Mouse (Mus musculus) forebrain, embryonic 16.5 days (tissue): ENCODE measurements around the gene Atp5g3. TPM values are rescaled to one million over a fixed set of nuclear protein-coding genes. Genes with fewer than 3 reads are reported as not detected.

Source experiments
- ATAC-seq: fragments of 200-750 bp; cut with Nextera tagmentation; 2 replicates; pipeline ENCODE4 v1.8.0; 2017; ENCODE audit warnings: mild to moderate bottlenecking, moderate library complexity
- H3K27ac ChIP-seq: fragments of 300-500 bp; sonication (generic); 2 replicates; pipeline ENCODE4 v1.5.1; 2014; ENCODE audit warnings: low read length, control low read depth
- H3K27me3 ChIP-seq: fragments of 300-500 bp; sonication (generic); replicated peaks from 2 replicates; pipeline ENCODE4 v1.6.1; 2014; ENCODE audit warnings: low read length; ENCODE audit not compliant: control insufficient read depth, insufficient read depth
- H3K36me3 ChIP-seq: fragments of 300-500 bp; sonication (generic); 2 replicates; pipeline ENCODE4 v1.6.1; 2014; ENCODE audit not compliant: control insufficient read depth, insufficient read depth
- H3K4me1 ChIP-seq: fragments of 300-500 bp; sonication (generic); replicated peaks from 2 replicates; pipeline ENCODE4 v1.6.1; 2014; ENCODE audit warnings: low read length; ENCODE audit not compliant: control insufficient read depth, insufficient read depth
- H3K4me2 ChIP-seq: fragments of 300-500 bp; sonication (generic); 2 replicates; pipeline ENCODE4 v1.6.1; 2014; ENCODE audit warnings: mild to moderate bottlenecking, low read length, control low read depth
- H3K4me3 ChIP-seq: fragments of 300-500 bp; sonication (generic); replicated peaks from 2 replicates; pipeline ENCODE4 v1.5.1; 2014; ENCODE audit warnings: mild to moderate bottlenecking, low read length, control low read depth
- H3K9ac ChIP-seq: fragments of 300-500 bp; sonication (generic); replicated peaks from 2 replicates; pipeline ENCODE4 v1.6.1; 2014; ENCODE audit warnings: low read depth, low read length, control low read depth
- H3K9me3 ChIP-seq: fragments of 300-500 bp; sonication (generic); 2 replicates; pipeline ENCODE4 v1.6.1; 2016; ENCODE audit warnings: low read length; ENCODE audit not compliant: control insufficient read depth
- WGBS: fragments of 180-500 bp; shearing (Covaris S2); extraction: QIAGEN DNeasy Blood & Tissue Kit; methylation state at CpG from one replicate; pipeline ENCODE4 v1.1.7; 2014; 5-methylcytosine and 5-hydroxymethylcytosine counted together
- polyA plus RNA-seq: library from polyadenylated mRNA; unstranded; fragments of >200 nt; fragmentation: Nextera tagmentation; extraction: Ambion mirVana; gene quantifications from 2 replicates; pipeline ENCODE4 v1.2.1, GENCODE M21; 2015

Atp5g3 gene
- polyA plus RNA-seq = 848 and 855 TPM in 2 replicates

GRCm38 (mm10) chr2:73911175-73911700, at the start of gene Atp5g3:
Gene Atp5g3 (minus strand): TSS chr2:73911326.
- peak within 1 kb of the TSS; percentile 66 for H3K4me2 ChIP-seq
- no peaks in the 10 kb centered on the region for H3K27me3 ChIP-seq
- ATAC-seq = peak; percentile 96
- peak within 1 kb of the TSS; percentile 97 for H3K9ac ChIP-seq
- H3K4me1 ChIP-seq = peaks cover 11% of the 10 kb centered on the region
- under 1% methylated on average over 38 of the region's 38 CpGs for WGBS
- H3K36me3 ChIP-seq = peaks cover 28% of the 10 kb centered on the region
- H3K4me3 ChIP-seq = peak within 1 kb of the TSS; percentile 92
- no peaks in the 10 kb centered on the region for H3K9me3 ChIP-seq
- peak within 1 kb of the TSS; percentile 74 for H3K27ac ChIP-seq

GRCm38 (mm10) chr2:73958342-73958741, 47.2 kb upstream of the Atp5g3 start:
- H3K27ac ChIP-seq = no peak overlapping the region
- H3K36me3 ChIP-seq = no peaks in the 10 kb centered on the region
- 0 out of 2 replicates have a peak, but pooled peaks cover 3% of the 10 kb centered on the region for H3K4me1 ChIP-seq
- no peak overlapping the region for H3K9ac ChIP-seq
- H3K4me3 ChIP-seq = no peak overlapping the region
- no peaks in the 10 kb centered on the region for H3K9me3 ChIP-seq
- ATAC-seq = no peak
- 38% methylated on average over 6 of the region's 6 CpGs for WGBS
- no peaks in the 10 kb centered on the region for H3K27me3 ChIP-seq
- no peak overlapping the region for H3K4me2 ChIP-seq

- Histone ChIP-seq H3K9me3 (no peaks in the 10 kb centered on the region), H3K4me2 (no peak overlapping the region), H3K36me3 (no peaks in the 10 kb centered on the region), H3K27me3 (no peaks in the 10 kb centered on the region), H3K9ac (no peak overlapping the region), H3K4me1 (0 out of 2 replicates have a peak, but pooled peaks cover 3% of the 10 kb centered on the region), H3K4me3 (no peak overlapping the region), H3K27ac (no peak overlapping the region)
- no peak for ATAC-seq
- WGBS = 84% methylated on average over 1 of the region's 1 CpGs
Observed at GRCm38 (mm10) chr2:73953612-73954011, 42.5 kb upstream of the Atp5g3 start.

- no peaks in the 10 kb centered on the region for H3K36me3 ChIP-seq
- no peaks in the 10 kb centered on the region for H3K9me3 ChIP-seq
- 38% methylated on average over 8 of the region's 8 CpGs for WGBS
- no peak overlapping the region for H3K9ac ChIP-seq
- no peak overlapping the region for H3K4me3 ChIP-seq
- no peak for ATAC-seq
- no peak overlapping the region for H3K4me2 ChIP-seq
- H3K27me3 ChIP-seq = no peaks in the 10 kb centered on the region
- H3K4me1 ChIP-seq = no peaks in the 10 kb centered on the region
- H3K27ac ChIP-seq = no peak overlapping the region
Observed at GRCm38 (mm10) chr2:73952597-73953219, 41.6 kb upstream of the Atp5g3 start.

GRCm38 (mm10) chr2:73947360-73947759, 36.2 kb upstream of the Atp5g3 start:
- Histone ChIP-seq H3K9ac (no peak overlapping the region), H3K27ac (no peak overlapping the region), H3K9me3 (no peaks in the 10 kb centered on the region), H3K4me3 (no peak overlapping the region), H3K4me2 (no peak overlapping the region), H3K4me1 (no peaks in the 10 kb centered on the region), H3K36me3 (no peaks in the 10 kb centered on the region), H3K27me3 (no peaks in the 10 kb centered on the region)
- no peak for ATAC-seq
- WGBS = 95% methylated on average over 2 of the region's 2 CpGs

GRCm38 (mm10) chr2:73943735-73944134, 32.6 kb upstream of the Atp5g3 start:
- Histone ChIP-seq H3K27ac (no peak overlapping the region), H3K27me3 (no peaks in the 10 kb centered on the region), H3K4me3 (no peak overlapping the region), H3K9ac (no peak overlapping the region), H3K36me3 (no peaks in the 10 kb centered on the region), H3K4me2 (no peak overlapping the region), H3K9me3 (no peaks in the 10 kb centered on the region), H3K4me1 (0 out of 2 replicates have a peak, but pooled peaks cover 3% of the 10 kb centered on the region)
- WGBS = 94% methylated on average over 8 of the region's 8 CpGs
- no peak for ATAC-seq

- H3K27ac ChIP-seq = no peak overlapping the region
- no peak overlapping the region for H3K4me2 ChIP-seq
- no peaks in the 10 kb centered on the region for H3K27me3 ChIP-seq
- WGBS = 74% methylated on average over 3 of the region's 3 CpGs
- no peaks in the 10 kb centered on the region for H3K9me3 ChIP-seq
- H3K4me3 ChIP-seq = no peak overlapping the region
- H3K4me1 ChIP-seq = 0 out of 2 replicates have a peak, but pooled peaks cover 3% of the 10 kb centered on the region
- no peak for ATAC-seq
- H3K9ac ChIP-seq = no peak overlapping the region
- no peaks in the 10 kb centered on the region for H3K36me3 ChIP-seq
Observed at GRCm38 (mm10) chr2:73942844-73943243, 31.7 kb upstream of the Atp5g3 start.

- H3K9ac ChIP-seq = no peak overlapping the region
- no peak overlapping the region for H3K27ac ChIP-seq
- ATAC-seq = no peak
- no peaks in the 10 kb centered on the region for H3K36me3 ChIP-seq
- no peaks in the 10 kb centered on the region for H3K9me3 ChIP-seq
- H3K4me2 ChIP-seq = no peak overlapping the region
- no peaks in the 10 kb centered on the region for H3K27me3 ChIP-seq
- 32% methylated on average over 1 of the region's 1 CpGs for WGBS
- no peak overlapping the region for H3K4me3 ChIP-seq
- 0 out of 2 replicates have a peak, but pooled peaks cover 3% of the 10 kb centered on the region for H3K4me1 ChIP-seq
Observed at GRCm38 (mm10) chr2:73941281-73941680, 30.2 kb upstream of the Atp5g3 start.

GRCm38 (mm10) chr2:73940471-73940870, 29.3 kb upstream of the Atp5g3 start:
- H3K9me3 ChIP-seq = no peaks in the 10 kb centered on the region
- 67% methylated on average over 7 of the region's 7 CpGs for WGBS
- H3K4me2 ChIP-seq = no peak overlapping the region
- no peak overlapping the region for H3K27ac ChIP-seq
- H3K27me3 ChIP-seq = no peaks in the 10 kb centered on the region
- H3K4me3 ChIP-seq = no peak overlapping the region
- no peaks in the 10 kb centered on the region for H3K36me3 ChIP-seq
- ATAC-seq = no peak
- H3K9ac ChIP-seq = no peak overlapping the region
- H3K4me1 ChIP-seq = 0 out of 2 replicates have a peak, but pooled peaks cover 3% of the 10 kb centered on the region
